7 mouse cellular contexts compared by ENCODE assay signal in the genomic region with DNA sequence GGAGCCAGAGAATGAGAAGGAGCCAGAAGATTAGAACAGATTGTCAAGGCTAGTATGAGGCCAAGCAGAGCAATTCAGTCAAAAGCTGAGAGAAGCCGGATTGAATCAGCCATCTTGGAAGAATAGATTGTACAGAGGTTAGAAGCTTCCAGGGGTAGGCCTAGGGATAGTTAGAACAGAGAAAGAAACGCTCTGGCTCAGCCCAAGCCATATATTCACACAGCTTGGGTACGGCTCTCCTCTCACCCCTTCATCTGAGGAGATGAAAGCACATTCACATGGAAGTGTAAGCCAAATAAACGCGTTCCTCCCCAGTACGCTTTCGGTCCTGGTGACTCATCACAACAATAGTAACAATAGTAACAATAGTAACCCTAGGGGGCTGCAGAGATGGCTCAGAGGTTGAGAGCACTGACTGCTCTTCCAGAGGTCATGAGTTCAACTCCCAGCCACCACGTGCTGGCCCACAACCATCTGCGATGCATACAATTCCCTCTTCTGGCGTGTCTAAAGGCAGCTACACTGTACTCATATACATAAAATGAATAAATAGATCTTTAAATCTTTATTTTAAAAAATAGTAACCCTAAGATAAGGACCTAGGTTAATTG. TPM values are rescaled to one million over a fixed set of nuclear protein-coding genes. Genes with fewer than 3 reads are reported as not detected.
A peak's percentile ranks its signal among the peaks of the same experiment; 100 is the strongest.
DNase-seq lines count a peak whose midpoint lies in the region; ATAC-seq and TF ChIP-seq lines count a peak whose summit lies in the region.

No protein-coding gene starts in this region.

- ATAC-seq in lung, postnatal 0 days, result no peak
- no peak for ATAC-seq in embryonic facial prominence, embryonic 11.5 days (replicated peaks; ENCODE audit: insufficient number of reproducible peaks, low FRiP score, low TSS enrichment, low read depth)
- ATAC-seq in intestine, postnatal 0 days, result no peak

- 31% methylated on average over 10 of the region's 10 CpGs for WGBS in lung, postnatal 0 days
- 44% methylated on average over 10 of the region's 10 CpGs for WGBS in embryonic facial prominence, embryonic 11.5 days
- WGBS in intestine, postnatal 0 days, result 48% methylated on average over 10 of the region's 10 CpGs
- WGBS in small intestine, adult 2 months, result 64% methylated on average over 10 of the region's 10 CpGs

- no peaks in the 10 kb centered on the region for H3K9me3 ChIP-seq in lung, postnatal 0 days (ENCODE audit: low read length)
- H3K9me3 ChIP-seq in embryonic facial prominence, embryonic 11.5 days (replicated peaks; ENCODE audit: control insufficient read depth, low read length), result no peaks in the 10 kb centered on the region
- no peaks in the 10 kb centered on the region for H3K9me3 ChIP-seq in intestine, postnatal 0 days (ENCODE audit: control insufficient read depth)

- DNase-seq in lung, postnatal 0 days (ENCODE audit: low spot score), result no peak
- DNase-seq in lung, postnatal 25 days (ENCODE audit: low spot score), result no peak
- DNase-seq in embryonic facial prominence, embryonic 11.5 days (ENCODE audit: low spot score), result no peak
- no peak for DNase-seq in frontal cortex, adult 2 months (ENCODE audit: extremely low spot score in 1 of 2, low spot score in 1 of 2)
- no peak for DNase-seq in right cerebral cortex, postnatal 14 days

- no peaks in the 10 kb centered on the region for H3K27me3 ChIP-seq in lung, postnatal 0 days (replicated peaks; ENCODE audit: insufficient read depth, low read length)
- H3K27me3 ChIP-seq in embryonic facial prominence, embryonic 11.5 days (ENCODE audit: control insufficient read depth, insufficient read depth, low read length), result no peaks in the 10 kb centered on the region
- no peaks in the 10 kb centered on the region for H3K27me3 ChIP-seq in intestine, postnatal 0 days (replicated peaks; ENCODE audit: control insufficient read depth, insufficient read depth, low read length)
- H3K27me3 ChIP-seq in small intestine, adult 2 months (ENCODE audit: control insufficient read depth, insufficient read depth, low read length), result no peaks in the 10 kb centered on the region

- H3K4me1 ChIP-seq in lung, postnatal 0 days (ENCODE audit: insufficient read depth, low read depth, low read length), result peaks cover 13% of the 10 kb centered on the region
- H3K4me1 ChIP-seq in embryonic facial prominence, embryonic 11.5 days (ENCODE audit: control insufficient read depth, insufficient read depth, low read length), result peaks cover 2% of the 10 kb centered on the region; the same call in 1 of the 2 replicates
- H3K4me1 ChIP-seq in intestine, postnatal 0 days (replicated peaks; ENCODE audit: control insufficient read depth, insufficient read depth, low read length), result peaks cover 8% of the 10 kb centered on the region; the same call in 1 of the 2 replicates
- H3K4me1 ChIP-seq in small intestine, adult 2 months (ENCODE audit: control insufficient read depth, insufficient read depth, insufficient read length, low read length), result peaks cover 14% of the 10 kb centered on the region

- H3K27ac ChIP-seq in lung, postnatal 0 days (ENCODE audit: low read length), result no peak overlapping the region
- peak overlapping the region; percentile 89; the same call in 1 of the 2 replicates for H3K27ac ChIP-seq in embryonic facial prominence, embryonic 11.5 days (replicated peaks; ENCODE audit: low read depth, low read length)
- H3K27ac ChIP-seq in intestine, postnatal 0 days (ENCODE audit: low read depth, low read length), result no peak overlapping the region
- no peak overlapping the region for H3K27ac ChIP-seq in small intestine, adult 2 months (ENCODE audit: insufficient read depth, low read depth, low read length)

- TF ChIP-seq EP300 in lung, postnatal 0 days (IDR thresholded peaks at IDR 0.05), result no peak

- H3K4me3 ChIP-seq in lung, postnatal 0 days (ENCODE audit: low read depth, low read length), result peak overlapping the region; percentile 79
- peak overlapping the region; percentile 85 for H3K4me3 ChIP-seq in embryonic facial prominence, embryonic 11.5 days (ENCODE audit: low read depth, low read length)
- peak overlapping the region; percentile 88 for H3K4me3 ChIP-seq in intestine, postnatal 0 days (ENCODE audit: low read depth, low read length)
- 0 out of 2 replicates have a peak overlapping the region, but pooled peaks have one; percentile 10 for H3K4me3 ChIP-seq in small intestine, adult 2 months (ENCODE audit: low read depth, low read length)

- H3K4me2 ChIP-seq in lung, postnatal 0 days (replicated peaks; ENCODE audit: low read depth, low read length), result peak overlapping the region; percentile 91
- H3K4me2 ChIP-seq in embryonic facial prominence, embryonic 11.5 days (ENCODE audit: low read depth, low read length), result peak overlapping the region; percentile 76
- H3K4me2 ChIP-seq in intestine, postnatal 0 days (replicated peaks; ENCODE audit: low read depth), result peak overlapping the region; percentile 92

- 0 out of 2 replicates have a peak, but pooled peaks cover 6% of the 10 kb centered on the region for H3K36me3 ChIP-seq in lung, postnatal 0 days (ENCODE audit: insufficient read depth, low read length)
- H3K36me3 ChIP-seq in embryonic facial prominence, embryonic 11.5 days (replicated peaks; ENCODE audit: control insufficient read depth, insufficient read depth, low read depth, low read length), result no peaks in the 10 kb centered on the region; the same call in 1 of the 2 replicates
- peaks cover 22% of the 10 kb centered on the region for H3K36me3 ChIP-seq in intestine, postnatal 0 days (ENCODE audit: control insufficient read depth, insufficient read depth)
- peaks cover 12% of the 10 kb centered on the region for H3K36me3 ChIP-seq in small intestine, adult 2 months (ENCODE audit: control insufficient read depth, insufficient read depth, low read length)

- H3K9ac ChIP-seq in lung, postnatal 0 days (replicated peaks; ENCODE audit: low read depth), result no peak overlapping the region
- peak overlapping the region; percentile 37 for H3K9ac ChIP-seq in embryonic facial prominence, embryonic 11.5 days (replicated peaks; ENCODE audit: low read length)
- 0 out of 2 replicates have a peak overlapping the region, but pooled peaks have one; percentile 77 for H3K9ac ChIP-seq in intestine, postnatal 0 days (ENCODE audit: low read depth, low read length)

- no peak for TF ChIP-seq CTCF in lung, postnatal 0 days (IDR thresholded peaks at IDR 0.05)
- no peak for TF ChIP-seq CTCF in intestine, postnatal 0 days (IDR thresholded peaks at IDR 0.05; ENCODE audit: low read depth)
- TF ChIP-seq CTCF in small intestine, adult 2 months (IDR thresholded peaks at IDR 0.05; ENCODE audit: extremely low read depth, insufficient read length, insufficient replicate concordance, low read depth, low read length), result no peak

- no peak for TF ChIP-seq POLR2A in small intestine, adult 2 months (IDR thresholded peaks at IDR 0.05; ENCODE audit: low read depth, low read length)

RNA-seq across cellular contexts. Expression of gene Bola2, which starts 0.7 kb away (rescaled TPM):
- polyA plus RNA-seq in lung, postnatal 0 days (2015; fragmentation: Nextera tagmentation; extraction: Ambion mirVana), result 76.1 and 77.4 TPM in 2 replicates
- 143 and 147 TPM in 2 replicates for polyA plus RNA-seq in embryonic facial prominence, embryonic 11.5 days (2014; fragmentation: Nextera tagmentation; extraction: Ambion mirVana)
- polyA plus RNA-seq in intestine, postnatal 0 days (2015; fragmentation: Nextera tagmentation; extraction: Ambion mirVana), result 80.4 and 98.2 TPM in 2 replicates
- polyA plus RNA-seq in small intestine, adult 2 months (2012; rRNA removed), result 35.8 and 40.6 TPM in 2 replicates
- polyA plus RNA-seq in frontal cortex, adult 2 months (2012; rRNA removed), result 46.4 and 65.4 TPM in 2 replicates

RNA-seq across cellular contexts. Expression of gene Slx1b, which starts 1.0 kb away (rescaled TPM):
- polyA plus RNA-seq in lung, postnatal 0 days (2015; fragmentation: Nextera tagmentation; extraction: Ambion mirVana), result 9.2 and 10.4 TPM in 2 replicates
- 10.0 and 10.4 TPM in 2 replicates for polyA plus RNA-seq in embryonic facial prominence, embryonic 11.5 days (2014; fragmentation: Nextera tagmentation; extraction: Ambion mirVana)
- polyA plus RNA-seq in intestine, postnatal 0 days (2015; fragmentation: Nextera tagmentation; extraction: Ambion mirVana), result 4.8 and 5.5 TPM in 2 replicates
- polyA plus RNA-seq in small intestine, adult 2 months (2012; rRNA removed), result 7.9 and 16.0 TPM in 2 replicates
- 34.3 and 34.5 TPM in 2 replicates for polyA plus RNA-seq in frontal cortex, adult 2 months (2012; rRNA removed)

RNA-seq across cellular contexts. Expression of gene Coro1a, which starts 13.0 kb away (rescaled TPM):
- polyA plus RNA-seq in lung, postnatal 0 days (2015; fragmentation: Nextera tagmentation; extraction: Ambion mirVana), result 61.4 and 65.3 TPM in 2 replicates
- polyA plus RNA-seq in embryonic facial prominence, embryonic 11.5 days (2014; fragmentation: Nextera tagmentation; extraction: Ambion mirVana), result 37.5 and 42.5 TPM in 2 replicates
- polyA plus RNA-seq in intestine, postnatal 0 days (2015; fragmentation: Nextera tagmentation; extraction: Ambion mirVana), result 21.5 TPM in 2 replicates
- polyA plus RNA-seq in small intestine, adult 2 months (2012; rRNA removed), result 114 and 157 TPM in 2 replicates
- polyA plus RNA-seq in frontal cortex, adult 2 months (2012; rRNA removed), result 135 and 145 TPM in 2 replicates

RNA-seq across cellular contexts. Expression of gene Sult1a1, which starts 18.3 kb away (rescaled TPM):
- polyA plus RNA-seq in lung, postnatal 0 days (2015; fragmentation: Nextera tagmentation; extraction: Ambion mirVana), result 57.1 and 58.4 TPM in 2 replicates
- 0.15 and 0.70 TPM in 2 replicates for polyA plus RNA-seq in embryonic facial prominence, embryonic 11.5 days (2014; fragmentation: Nextera tagmentation; extraction: Ambion mirVana)
- polyA plus RNA-seq in intestine, postnatal 0 days (2015; fragmentation: Nextera tagmentation; extraction: Ambion mirVana), result 6.8 and 8.2 TPM in 2 replicates
- 5.0 and 7.4 TPM in 2 replicates for polyA plus RNA-seq in small intestine, adult 2 months (2012; rRNA removed)
- polyA plus RNA-seq in frontal cortex, adult 2 months (2012; rRNA removed), result 10.7 and 11.1 TPM in 2 replicates

RNA-seq across cellular contexts. Expression of gene Sgf29, which starts 45.4 kb away (rescaled TPM):
- polyA plus RNA-seq in lung, postnatal 0 days (2015; fragmentation: Nextera tagmentation; extraction: Ambion mirVana), result 42.9 and 49.5 TPM in 2 replicates
- 51.2 and 53.7 TPM in 2 replicates for polyA plus RNA-seq in embryonic facial prominence, embryonic 11.5 days (2014; fragmentation: Nextera tagmentation; extraction: Ambion mirVana)
- 21.7 and 25.8 TPM in 2 replicates for polyA plus RNA-seq in intestine, postnatal 0 days (2015; fragmentation: Nextera tagmentation; extraction: Ambion mirVana)
- 16.7 and 23.9 TPM in 2 replicates for polyA plus RNA-seq in small intestine, adult 2 months (2012; rRNA removed)
- polyA plus RNA-seq in frontal cortex, adult 2 months (2012; rRNA removed), result 40.2 and 44.8 TPM in 2 replicates

Comparison
In these comparisons a context has a peak if more than half of its experiments do, and no peak if none do; other contexts are left out.
1. H3K4me3 ChIP-seq: peak in every context shown above with its lines; median percentile 88 in intestine, postnatal 0 days; 85 in embryonic facial prominence, embryonic 11.5 days; 79 in lung, postnatal 0 days; 10 in small intestine, adult 2 months.